Mouse (Mus musculus): ENCODE measurements at regions not wholly inside any gene's neighbourhood (a gene's known extent, or its start where the extent isn't known, plus 50 kb on each side); places are given as distances from the start of the nearest gene placed in this dataset.

GRCm38 (mm10) chr7:125259016-125259415 is 185.5 kb upstream of the Kdm8 start:
- in situ Hi-C loops (cut with MseI, MboI), result no loop called here

- in situ Hi-C loops (cut with MseI, MboI), result no loop called here
These were observed 182.3 kb upstream of the Kdm8 start for GRCm38 (mm10) chr7:125262133-125262532.

DNA sequence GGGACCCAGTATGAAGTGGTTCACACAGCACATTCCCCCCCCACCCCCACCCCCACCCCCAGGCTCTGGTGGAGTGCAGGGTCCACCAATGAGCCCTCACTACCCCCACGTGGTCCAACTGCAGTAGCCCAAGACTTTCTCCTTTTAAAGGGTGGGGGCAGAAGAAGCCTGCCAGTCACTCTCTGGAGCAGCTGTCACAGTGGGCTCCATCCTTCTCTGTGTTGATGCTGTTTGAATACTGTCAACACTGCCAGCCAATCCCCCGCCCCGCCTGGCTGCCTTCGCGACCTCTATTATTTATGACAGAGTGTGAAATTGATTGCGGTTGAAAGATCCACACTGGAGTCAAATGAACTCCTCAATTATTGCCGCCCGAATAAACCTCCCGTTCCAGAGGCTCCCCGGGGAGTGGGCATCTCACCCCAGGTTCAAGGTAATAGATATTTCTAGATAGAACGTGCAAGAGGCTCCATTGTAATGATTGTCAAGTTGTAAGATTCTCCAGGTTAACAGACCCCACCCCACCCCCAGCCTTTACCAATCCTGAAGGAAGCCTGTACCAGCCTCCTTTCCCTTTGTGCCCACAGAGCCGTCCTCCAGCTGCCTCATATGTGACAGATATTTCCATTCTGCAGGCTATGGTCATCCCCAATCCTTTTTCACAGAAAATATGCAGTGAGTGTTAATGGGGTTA is 181.7 kb upstream of the Kdm8 start:
- in situ Hi-C loops (cut with MseI, MboI), result no loop called here

- in situ Hi-C loops (cut with MseI, MboI), result no loop called here
These were observed 180.7 kb upstream of the Kdm8 start for GRCm38 (mm10) chr7:125263756-125264155.

- in situ Hi-C loops (cut with MseI, MboI), result no loop called here
These were observed 173.8 kb upstream of the Kdm8 start for GRCm38 (mm10) chr7:125270711-125271110.

DNA sequence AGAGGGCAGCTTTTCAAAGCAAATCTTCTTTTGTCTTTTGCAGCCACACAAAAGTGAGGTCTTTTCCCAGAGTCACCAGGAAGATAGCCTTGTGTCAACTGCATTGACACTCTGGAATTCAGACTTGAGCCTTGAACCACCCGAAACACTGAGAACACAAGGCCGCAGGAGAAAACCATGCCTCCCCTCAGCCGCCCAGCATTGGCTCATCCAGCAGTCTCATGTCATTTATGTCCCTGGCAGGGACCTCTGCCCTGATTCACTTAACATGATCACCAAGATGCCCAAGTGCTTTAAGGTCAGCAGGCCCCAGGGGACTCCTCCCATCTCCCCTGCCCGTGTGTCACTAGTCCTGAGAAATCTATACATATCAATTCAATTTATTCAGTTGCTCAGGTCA is 173.1 kb upstream of the Kdm8 start:
- in situ Hi-C loops (cut with MseI, MboI), result no loop called here

- in situ Hi-C loops (cut with MseI, MboI), result no loop called here
These were observed 163.1 kb upstream of the Kdm8 start for GRCm38 (mm10) chr7:125281371-125281770.

DNA sequence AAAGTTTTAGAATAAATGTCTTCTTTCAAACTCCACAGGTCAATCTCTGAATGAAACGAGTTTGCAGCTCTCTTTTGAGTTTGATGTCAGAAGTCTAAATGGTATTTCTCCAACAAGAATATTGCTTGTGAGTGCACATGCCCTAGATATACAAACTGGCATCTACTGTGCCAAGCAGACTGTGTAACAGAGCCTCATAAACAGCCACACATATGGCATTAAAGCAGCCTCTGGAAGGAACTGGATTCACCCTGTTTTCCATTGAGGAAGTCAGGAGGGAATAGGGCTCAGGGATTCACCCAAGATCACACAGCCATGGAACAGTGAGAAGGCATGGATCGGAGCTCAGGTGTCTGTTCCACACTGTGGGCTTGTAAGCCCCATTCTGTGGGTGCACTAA is 149.2 kb upstream of the Kdm8 start:
- in situ Hi-C loops (cut with MseI, MboI), result no loop called here

DNA sequence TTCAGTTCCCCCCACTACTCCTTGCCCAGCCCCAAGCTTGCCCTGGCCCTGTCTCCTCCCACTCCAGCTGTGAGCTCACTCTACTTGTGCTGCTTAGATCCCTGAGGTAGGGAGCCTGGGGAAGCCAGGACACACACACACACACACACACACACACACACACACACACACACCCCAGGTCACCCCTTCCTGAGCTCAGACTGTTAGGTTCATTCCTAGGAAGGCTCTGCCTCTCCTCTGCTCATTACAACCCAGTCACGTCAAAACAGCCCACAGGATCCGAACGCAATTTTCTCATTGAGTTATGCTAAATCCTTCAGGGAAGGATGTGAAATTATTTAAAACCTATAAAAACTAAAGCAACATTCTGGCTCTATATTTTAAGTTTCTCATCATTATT is 136.0 kb upstream of the Kdm8 start:
- in situ Hi-C loops (cut with MseI, MboI), result no loop called here

- in situ Hi-C loops (cut with MseI, MboI), result no loop called here
These were observed 133.5 kb upstream of the Kdm8 start for GRCm38 (mm10) chr7:125310971-125311370.

- in situ Hi-C loops (cut with MseI, MboI), result no loop called here
These were observed 130.9 kb upstream of the Kdm8 start for GRCm38 (mm10) chr7:125313604-125314003.

DNA sequence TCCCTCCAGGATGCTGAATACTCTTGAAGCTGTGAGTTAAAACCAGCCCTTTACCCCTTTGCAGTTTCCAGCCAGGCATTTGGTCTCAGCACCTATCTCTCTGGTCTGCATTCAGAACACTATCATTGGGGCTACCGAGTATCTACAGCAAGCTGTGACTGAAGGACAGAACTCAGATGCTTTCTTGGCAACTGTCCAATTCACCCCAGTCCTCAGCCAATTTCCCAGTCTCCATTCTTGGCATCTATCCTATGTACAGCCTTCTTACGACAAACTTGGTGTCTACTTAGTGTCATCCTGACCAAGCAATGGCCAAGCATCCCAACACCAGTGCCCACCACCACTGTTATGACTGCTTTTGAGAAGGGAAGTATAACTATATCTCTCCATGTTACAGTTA is 109.7 kb upstream of the Kdm8 start:
- in situ Hi-C loops (cut with MseI, MboI), result no loop called here

GRCm38 (mm10) chr7:125335586-125336165 is 108.8 kb upstream of the Kdm8 start:
- in situ Hi-C loops (cut with MseI, MboI), result no loop called here

- in situ Hi-C loops (cut with MseI, MboI), result no loop called here
These were observed 107.7 kb upstream of the Kdm8 start for GRCm38 (mm10) chr7:125336826-125337225.

DNA sequence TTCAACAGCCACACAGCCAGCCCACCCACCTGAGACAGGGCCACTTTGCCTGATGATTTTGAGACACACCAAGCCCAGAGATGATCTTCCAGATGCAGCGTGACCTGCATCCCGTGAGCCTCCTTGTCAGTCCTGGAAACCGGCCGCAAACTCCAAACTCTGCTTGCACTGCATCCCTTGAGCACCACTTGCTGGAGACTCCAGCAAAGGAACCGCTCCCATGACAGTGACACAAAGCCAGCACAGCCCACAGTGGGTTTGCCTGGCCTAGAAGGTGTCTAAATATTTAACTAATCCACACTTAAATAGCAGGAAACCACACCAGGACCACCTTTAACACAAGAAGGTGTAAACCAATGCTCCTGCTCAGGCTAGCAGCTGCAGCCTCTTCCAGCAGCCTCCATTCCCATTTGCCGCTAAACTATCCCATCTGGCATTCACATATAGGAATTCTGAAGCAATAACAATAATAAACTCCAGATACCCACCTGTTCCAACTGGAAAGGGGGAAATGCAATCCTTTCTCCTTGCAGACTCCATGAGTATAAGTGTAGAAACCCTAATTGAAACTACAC is 106.2 kb upstream of the Kdm8 start:
- in situ Hi-C loops (cut with MseI, MboI), result no loop called here

- in situ Hi-C loops (cut with MseI, MboI), result no loop called here
These were observed 104.1 kb upstream of the Kdm8 start for GRCm38 (mm10) chr7:125340326-125340905.

DNA sequence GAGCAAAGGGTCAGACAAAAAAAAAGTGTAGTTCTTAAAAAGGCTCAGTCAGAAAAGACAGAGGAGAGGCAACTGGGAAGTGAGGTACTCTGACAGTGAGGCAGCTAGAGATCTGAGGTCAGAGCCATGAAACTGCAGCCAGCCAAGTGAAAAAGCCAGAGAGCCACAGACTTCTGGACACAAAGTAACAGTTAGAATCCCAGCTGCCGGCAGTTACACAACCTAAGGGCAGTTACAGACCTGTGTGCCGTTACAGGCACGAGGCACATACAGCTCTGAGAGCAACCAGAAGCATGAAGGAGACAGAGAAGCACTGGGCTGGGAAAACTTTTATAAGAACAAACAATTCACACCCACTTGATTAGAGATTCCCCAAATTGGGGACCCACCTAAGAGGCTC is 94.9 kb upstream of the Kdm8 start:
- in situ Hi-C loops (cut with MseI, MboI), result no loop called here

GRCm38 (mm10) chr7:125354211-125354610 is 90.3 kb upstream of the Kdm8 start:
- in situ Hi-C loops (cut with MseI, MboI), result no loop called here

GRCm38 (mm10) chr7:125354956-125355355 is 89.5 kb upstream of the Kdm8 start:
- in situ Hi-C loops (cut with MseI, MboI), result no loop called here

DNA sequence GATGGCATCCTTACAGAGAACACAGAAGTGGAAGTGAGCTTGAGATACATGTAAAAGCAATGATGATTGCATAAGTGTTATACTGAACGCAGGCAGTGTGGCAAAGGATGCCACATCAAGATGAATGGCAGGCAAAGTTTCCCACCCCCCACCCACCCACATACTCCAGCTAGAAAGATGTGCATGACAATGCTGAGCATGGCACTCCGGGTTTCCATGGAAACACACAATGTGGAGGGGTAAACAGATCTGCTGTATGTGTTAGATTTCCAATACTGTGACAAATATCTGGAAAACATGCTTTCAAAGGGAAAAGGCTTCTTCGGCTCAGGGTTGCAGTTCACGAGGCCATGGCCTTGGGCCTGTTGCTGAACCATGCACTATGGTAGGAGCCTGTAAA is 86.5 kb upstream of the Kdm8 start:
- in situ Hi-C loops (cut with MseI, MboI), result no loop called here

- in situ Hi-C loops (cut with MseI, MboI), result no loop called here
These were observed 61.5 kb upstream of the Kdm8 start for GRCm38 (mm10) chr7:125383021-125383420.

GRCm38 (mm10) chr7:125384171-125384570 is 60.3 kb upstream of the Kdm8 start:
- in situ Hi-C loops (cut with MseI, MboI), result no loop called here

DNA sequence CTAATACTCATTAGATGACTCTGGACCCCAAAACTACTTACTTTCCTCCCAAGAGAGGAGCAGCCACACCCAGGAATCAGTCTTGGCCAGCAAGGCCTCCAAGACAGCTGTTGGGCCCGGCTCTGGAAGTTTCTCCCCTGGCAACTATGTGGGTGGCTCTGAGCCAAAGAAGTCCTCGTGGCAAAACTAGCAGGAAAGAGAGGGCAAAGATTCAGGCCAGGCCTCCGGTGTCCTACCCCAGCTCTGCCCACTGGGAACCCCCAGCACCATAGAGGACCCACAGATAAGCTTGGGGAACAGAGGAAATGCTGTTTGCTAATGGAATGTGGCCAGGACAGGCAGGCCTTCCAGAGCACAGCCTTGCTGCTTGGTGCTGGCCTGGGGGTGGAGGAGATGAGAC is 51.9 kb upstream of the Kdm8 start:
- in situ Hi-C loops (cut with MseI, MboI), result no loop called here

Data from mouse trophoblast stem cell (cell line).